Mouse (Mus musculus) embryonic facial prominence, embryonic 10.5 days (tissue): ENCODE data around the gene 1700020D05Rik. TPM values are rescaled to one million over a fixed set of nuclear protein-coding genes. Genes with fewer than 3 reads are reported as not detected.
"Not testable (repeated sequence)": the region's sequence is repeated elsewhere in the genome, so short reads cannot be mapped to it uniquely, and the experiment has no call there.

Source experiments
- DNase-seq: peaks from one replicate; pipeline ENCODE4 v3.0.0-alpha.2; 2017; ENCODE audit warnings: low spot score
- H3K27ac ChIP-seq: fragments of 300-500 bp; sonication (generic); replicated peaks from 2 replicates; pipeline ENCODE4 v1.5.1; 2016; ENCODE audit warnings: mild to moderate bottlenecking
- H3K27me3 ChIP-seq: fragments of 300-500 bp; sonication (generic); replicated peaks from 2 replicates; pipeline ENCODE4 v1.6.1; 2016; ENCODE audit warnings: low read depth, mild to moderate bottlenecking; ENCODE audit not compliant: poor library complexity, severe bottlenecking
- H3K36me3 ChIP-seq: fragments of 300-500 bp; sonication (generic); replicated peaks from 2 replicates; pipeline ENCODE4 v1.6.1; 2016; ENCODE audit warnings: mild to moderate bottlenecking, moderate library complexity
- H3K4me1 ChIP-seq: fragments of 300-500 bp; sonication (generic); 2 replicates; pipeline ENCODE4 v1.6.1; 2016
- H3K4me3 ChIP-seq: fragments of 300-500 bp; sonication (generic); 2 replicates; pipeline ENCODE4 v1.5.1; 2016; ENCODE audit warnings: mild to moderate bottlenecking, moderate library complexity
- H3K9me3 ChIP-seq: fragments of 300-500 bp; sonication (generic); 2 replicates; pipeline ENCODE4 v1.6.1; 2016; ENCODE audit warnings: mild to moderate bottlenecking
- WGBS: fragments of 180-500 bp; shearing (Covaris S2); methylation state at CpG from one replicate; pipeline ENCODE4 v1.1.7; 2016; 5-methylcytosine and 5-hydroxymethylcytosine counted together
- polyA plus RNA-seq: library from polyadenylated mRNA; unstranded; fragments of >200 nt; fragmentation: Nextera tagmentation; extraction: Ambion mirVana; gene quantifications from 2 replicates; pipeline ENCODE4 v1.2.1, GENCODE M21; 2016

The 1700020D05Rik gene
- polyA plus RNA-seq, 1 experiment from 2014 or later, result not detected

- Histone ChIP-seq H3K27me3 (no peaks in the 10 kb centered on the region), H3K4me1 (peaks cover 1% of the 10 kb centered on the region), H3K27ac (no peak overlapping the region), H3K36me3 (no peaks in the 10 kb centered on the region), H3K4me3 (no peak overlapping the region), H3K9me3 (no peaks in the 10 kb centered on the region)
- WGBS, result 81% methylated on average over 7 of the region's 7 CpGs
- no peak for DNase-seq
These were observed 12.5 kb upstream of the 1700020D05Rik start for GRCm38 (mm10) chr19:5515840-5516777.

GRCm38 (mm10) chr19:5513005-5513349, 9.4 kb upstream of the 1700020D05Rik start:
- H3K4me1 ChIP-seq, result peaks cover 18% of the 10 kb centered on the region
- H3K27me3 ChIP-seq, result no peaks in the 10 kb centered on the region
- no peak overlapping the region for H3K27ac ChIP-seq
- DNase-seq, result no peak
- no peaks in the 10 kb centered on the region for H3K36me3 ChIP-seq
- no peaks in the 10 kb centered on the region for H3K9me3 ChIP-seq
- 86% methylated on average over 3 of the region's 3 CpGs for WGBS
- no peak overlapping the region for H3K4me3 ChIP-seq

DNA sequence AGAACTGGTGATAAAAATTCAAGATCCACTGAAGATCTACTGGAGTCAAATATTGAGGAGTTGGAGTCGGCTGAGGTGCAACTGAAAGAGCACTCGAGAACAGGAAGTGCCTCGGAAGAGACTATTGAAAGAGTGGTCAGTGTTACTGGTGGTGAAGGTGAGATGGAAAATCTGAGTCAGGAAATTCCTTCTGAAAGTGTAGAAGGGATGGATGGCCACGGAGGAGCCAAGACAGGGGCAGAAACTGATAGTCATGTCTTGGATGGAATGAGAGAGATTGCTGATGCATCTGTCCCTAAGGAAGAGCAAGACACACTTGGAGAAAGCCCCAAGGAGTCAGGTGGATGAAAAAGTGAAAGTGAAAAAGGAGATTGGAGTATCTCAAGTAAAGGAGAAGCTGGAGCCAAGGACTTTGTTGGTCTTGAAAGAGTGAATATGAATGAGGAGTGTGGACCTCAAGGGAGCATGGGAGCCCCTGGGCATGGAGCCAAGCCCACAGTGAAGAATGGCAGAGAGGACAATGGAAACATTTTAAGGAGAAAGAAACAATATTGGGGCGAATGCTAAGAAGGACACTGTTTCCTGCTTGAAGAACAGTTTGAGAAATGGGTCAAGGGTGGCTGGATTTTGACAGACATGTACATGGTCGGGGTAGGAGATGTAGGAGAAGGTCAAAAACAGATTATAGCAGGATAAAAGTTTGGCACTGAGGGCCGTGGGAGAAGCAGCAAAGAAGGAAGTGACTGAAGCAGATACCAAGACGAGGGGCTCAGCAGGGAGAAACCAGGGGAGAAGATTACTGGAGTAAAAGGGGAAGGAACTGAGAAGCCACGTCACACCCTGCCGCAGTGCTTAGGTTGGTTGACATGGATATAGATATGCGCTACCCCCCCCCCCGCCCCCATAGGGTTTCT, 8.8 kb upstream of the 1700020D05Rik start:
- 86% methylated on average over 12 of the region's 12 CpGs for WGBS
- no peaks in the 10 kb centered on the region for H3K36me3 ChIP-seq
- H3K27me3 ChIP-seq, result no peaks in the 10 kb centered on the region
- no peak overlapping the region for H3K4me3 ChIP-seq
- H3K4me1 ChIP-seq, result peaks cover 18% of the 10 kb centered on the region
- DNase-seq, result no peak
- no peak overlapping the region for H3K27ac ChIP-seq
- no peaks in the 10 kb centered on the region for H3K9me3 ChIP-seq

DNA sequence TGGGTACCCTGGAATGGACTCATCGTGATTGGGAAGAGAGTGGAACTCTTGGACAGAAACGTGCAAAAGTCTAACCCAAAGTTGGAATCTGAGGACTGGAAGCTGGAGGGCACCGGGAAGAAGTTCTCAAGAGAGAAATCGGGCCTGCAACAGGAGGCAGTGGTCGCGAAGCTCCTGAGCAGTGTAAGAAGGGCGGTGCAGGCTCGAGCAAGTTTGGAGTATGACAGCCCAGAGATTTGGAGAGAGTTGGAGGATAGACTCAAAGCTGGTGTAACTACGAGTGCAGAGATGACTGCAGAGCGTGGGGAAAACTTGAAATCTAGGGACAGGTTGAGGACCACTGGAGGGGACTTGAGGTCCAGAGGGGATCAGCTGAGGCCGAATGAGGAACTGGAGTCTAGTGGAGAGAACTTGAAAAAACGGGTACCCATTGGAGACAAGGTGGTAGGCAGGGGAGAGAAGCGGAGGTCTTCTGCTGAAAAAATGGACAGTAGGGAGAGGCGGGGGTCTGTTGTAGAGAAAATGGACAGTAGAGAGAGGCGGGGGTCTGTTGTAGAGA, 7.6 kb upstream of the 1700020D05Rik start:
- H3K9me3 ChIP-seq, result no peaks in the 10 kb centered on the region
- no peak for DNase-seq
- H3K27me3 ChIP-seq, result no peaks in the 10 kb centered on the region
- peak overlapping the region; percentile 72 for H3K27ac ChIP-seq
- H3K4me1 ChIP-seq, result peaks cover 18% of the 10 kb centered on the region
- 53% methylated on average over 15 of the region's 15 CpGs for WGBS
- no peaks in the 10 kb centered on the region for H3K36me3 ChIP-seq
- peak overlapping the region; percentile 56 for H3K4me3 ChIP-seq

- Histone ChIP-seq H3K27ac (peak within 1 kb of the TSS; percentile 72), H3K36me3 (no peaks in the 10 kb centered on the region), H3K27me3 (no peaks in the 10 kb centered on the region), H3K4me1 (peaks cover 18% of the 10 kb centered on the region), H3K4me3 (peak within 1 kb of the TSS; percentile 56), H3K9me3 (no peaks in the 10 kb centered on the region)
- DNase-seq, result peak; percentile 95
- 3% methylated on average over 47 of the region's 47 CpGs for WGBS
These were observed 6.7 kb upstream of the 1700020D05Rik start, which contains the start of gene Snx32 for GRCm38 (mm10) chr19:5510031-5511026. TSS of gene Snx32 (minus strand) at chr19:5510538.

GRCm38 (mm10) chr19:5500330-5500875, 3.2 kb downstream of the 1700020D05Rik start:
- no peaks in the 10 kb centered on the region for H3K9me3 ChIP-seq
- no peak overlapping the region for H3K4me3 ChIP-seq
- no peak for DNase-seq
- 94% methylated on average over 2 of the region's 2 CpGs for WGBS
- no peaks in the 10 kb centered on the region for H3K27me3 ChIP-seq
- 0 out of 2 replicates have a peak, but pooled peaks cover 2% of the 10 kb centered on the region for H3K4me1 ChIP-seq
- peaks cover 39% of the 10 kb centered on the region for H3K36me3 ChIP-seq
- H3K27ac ChIP-seq, result no peak overlapping the region

GRCm38 (mm10) chr19:5496052-5496370, 7.6 kb downstream of the 1700020D05Rik start:
- no peaks in the 10 kb centered on the region for H3K27me3 ChIP-seq
- H3K27ac ChIP-seq, result no peak overlapping the region; the same call in 1 of the 2 replicates
- peaks cover 69% of the 10 kb centered on the region for H3K36me3 ChIP-seq
- no peak overlapping the region for H3K4me3 ChIP-seq
- no peaks in the 10 kb centered on the region for H3K9me3 ChIP-seq
- peaks cover 15% of the 10 kb centered on the region for H3K4me1 ChIP-seq
- DNase-seq, result no peak
- 89% methylated on average over 16 of the region's 16 CpGs for WGBS

GRCm38 (mm10) chr19:5495353-5496051, 8.1 kb downstream of the 1700020D05Rik start:
- Histone ChIP-seq H3K4me3 (no peak overlapping the region), H3K36me3 (peaks cover 69% of the 10 kb centered on the region), H3K4me1 (peaks cover 15% of the 10 kb centered on the region), H3K27me3 (no peaks in the 10 kb centered on the region), H3K9me3 (no peaks in the 10 kb centered on the region), H3K27ac (no peak overlapping the region; the same call in 1 of the 2 replicates)
- WGBS, result 83% methylated on average over 12 of the region's 12 CpGs
- DNase-seq, result no peak

DNA sequence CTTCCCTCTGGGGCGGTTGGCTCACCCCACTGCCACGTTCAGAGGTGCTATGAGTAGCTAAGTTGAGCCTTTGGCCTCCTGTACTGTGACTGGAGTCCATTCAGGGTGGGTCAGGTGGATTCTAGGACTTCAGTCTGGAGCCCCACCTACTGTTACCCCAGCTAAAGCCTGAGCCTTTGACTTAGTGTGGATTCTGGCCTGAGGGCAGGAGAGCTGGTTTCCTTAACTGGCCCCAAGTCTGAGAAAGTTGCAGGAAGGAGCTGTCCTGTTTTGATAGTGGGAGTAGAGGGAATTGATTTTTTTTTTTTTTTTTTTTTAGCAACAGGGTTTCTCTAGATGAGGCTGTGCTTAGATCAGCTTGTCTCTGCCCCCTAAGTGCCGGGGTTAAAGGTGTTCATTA, 9.3 kb downstream of the 1700020D05Rik start:
- peaks cover 22% of the 10 kb centered on the region for H3K4me1 ChIP-seq
- H3K9me3 ChIP-seq, result no peaks in the 10 kb centered on the region
- WGBS, result 90% methylated on average over 3 of the region's 3 CpGs
- DNase-seq, result no peak
- H3K27me3 ChIP-seq, result no peaks in the 10 kb centered on the region
- no peak overlapping the region for H3K27ac ChIP-seq
- no peak overlapping the region for H3K4me3 ChIP-seq
- H3K36me3 ChIP-seq, result peaks cover 69% of the 10 kb centered on the region

DNA sequence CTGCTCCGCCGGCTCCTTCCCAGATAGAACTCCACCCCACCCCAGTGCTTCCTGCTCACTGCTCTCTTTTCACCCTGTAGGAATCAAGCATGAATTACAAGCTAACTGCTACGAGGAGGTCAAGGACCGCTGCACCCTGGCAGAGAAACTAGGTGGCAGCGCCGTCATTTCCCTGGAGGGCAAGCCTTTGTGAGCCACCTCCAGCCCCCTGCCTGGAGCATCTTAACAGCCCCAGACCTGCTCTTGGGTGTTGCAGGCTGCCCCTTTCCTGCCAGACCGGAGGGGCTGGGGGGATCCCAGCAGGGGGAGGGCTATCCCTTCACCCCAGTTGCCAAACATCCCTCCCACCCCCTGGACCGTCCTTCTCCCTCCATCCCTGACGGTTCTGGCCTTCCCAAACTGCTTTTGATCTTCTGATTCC, 10.3 kb downstream of the 1700020D05Rik start:
- Histone ChIP-seq H3K4me3 (peak overlapping the region; percentile 23; the same call in 1 of the 2 replicates), H3K36me3 (peaks cover 67% of the 10 kb centered on the region), H3K4me1 (peaks cover 31% of the 10 kb centered on the region)
- H3K27me3 ChIP-seq, H3K9me3 ChIP-seq, DNase-seq, H3K27ac ChIP-seq: not testable (repeated sequence)
- 74% methylated on average over 9 of the region's 9 CpGs for WGBS

GRCm38 (mm10) chr19:5492641-5493040, 10.9 kb downstream of the 1700020D05Rik start:
- Histone ChIP-seq H3K36me3 (peaks cover 60% of the 10 kb centered on the region), H3K27me3 (no peaks in the 10 kb centered on the region), H3K4me1 (peaks cover 36% of the 10 kb centered on the region), H3K9me3 (no peaks in the 10 kb centered on the region), H3K4me3 (peak overlapping the region; percentile 89; the same call in 1 of the 2 replicates), H3K27ac (no peak overlapping the region)
- no peak for DNase-seq
- WGBS, result 91% methylated on average over 4 of the region's 4 CpGs
